Mouse (Mus musculus): ENCODE measurements at regions not wholly inside any gene's neighbourhood (a gene's known extent, or its start where the extent isn't known, plus 50 kb on each side); places are given as distances from the start of the nearest gene placed in this dataset.
A peak's percentile ranks its signal among the peaks of the same experiment; 100 is the strongest.

GRCm38 (mm10) chr8:127752871-127753270, 605.5 kb upstream of the Nrp1 start:
- TF ChIP-seq CTCF (IDR thresholded peaks at IDR 0.05; ENCODE audit: borderline replicate concordance, insufficient read depth, low read length) (0 out of 2 replicates have a peak, but pooled peaks have one; percentile 4), POLR2A (IDR thresholded peaks at IDR 0.05; ENCODE audit: low read depth, low read length) (no peak)
